Mouse (Mus musculus): ENCODE data around the gene Nav2. TPM values are rescaled to one million over a fixed set of nuclear protein-coding genes. Genes with fewer than 3 reads are reported as not detected.

Gene Nav2
- polyA plus RNA-seq, 1 experiment: 21.9 TPM

DNA sequence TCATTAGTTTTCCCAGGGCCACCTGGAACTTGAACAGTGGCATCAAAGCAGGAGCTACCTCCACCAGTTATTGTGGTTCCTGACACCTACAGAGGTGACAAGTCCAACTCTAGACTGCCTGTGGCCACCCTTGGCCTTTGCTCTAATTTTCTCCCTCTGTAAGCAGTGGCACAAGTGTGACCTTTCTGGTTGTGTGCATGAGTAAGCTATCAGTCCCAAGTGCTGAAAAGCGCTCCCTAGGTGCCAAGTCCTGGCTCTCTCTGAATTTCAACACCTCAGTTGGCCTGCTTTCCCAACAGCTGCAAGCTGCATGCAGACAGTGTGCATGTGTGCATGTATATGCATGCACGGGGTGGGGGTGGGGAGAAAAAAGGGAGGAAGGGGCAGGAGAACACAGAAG, 324.5 kb downstream of the Nav2 start:
- H3ac ChIP-seq (ENCODE audit: control insufficient read depth, insufficient read length): no peak overlapping the region
- H3K27me3 ChIP-seq (ENCODE audit: control insufficient read depth, insufficient read depth, insufficient read length): no peaks in the 10 kb centered on the region
- H3K4me2 ChIP-seq (ENCODE audit: low read depth): no peak overlapping the region
- no peak overlapping the region for H3K4me3 ChIP-seq
- TF ChIP-seq POLR2A (IDR thresholded peaks at IDR 0.05; ENCODE audit: insufficient read length, low read depth) (no peak), E2F4 (IDR thresholded peaks at IDR 0.05; ENCODE audit: insufficient read depth) (no peak), TCF3 (IDR thresholded peaks at IDR 0.05; ENCODE audit: insufficient read length, low read depth) (no peak), USF1 (IDR thresholded peaks at IDR 0.05; ENCODE audit: low read depth) (no peak), REST (IDR thresholded peaks at IDR 0.05; ENCODE audit: insufficient read depth, insufficient read length) (no peak), TCF12 (IDR thresholded peaks at IDR 0.05; ENCODE audit: insufficient read depth, poor library complexity, severe bottlenecking) (no peak), SRF (IDR thresholded peaks at IDR 0.05; ENCODE audit: control insufficient read depth, insufficient read length, low read depth) (no peak), POLR2AphosphoS2 (IDR thresholded peaks at IDR 0.05; ENCODE audit: insufficient read length, low read depth) (no peak), MYOD1 (IDR thresholded peaks at IDR 0.05; ENCODE audit: control insufficient read depth in 1 of 3, insufficient read length in 2 of 3, low read depth in 2 of 3) (no peak), MYOG (IDR thresholded peaks at IDR 0.05; ENCODE audit: control insufficient read depth in 1 of 3, insufficient read depth in 1 of 3, insufficient read length in 2 of 3, low read depth in 2 of 3) (no peak), CEBPB (IDR thresholded peaks at IDR 0.05; ENCODE audit: insufficient read depth, poor library complexity, severe bottlenecking) (no peak), MAX (IDR thresholded peaks at IDR 0.05; ENCODE audit: low read depth) (no peak)
- no peaks in the 10 kb centered on the region for H3K79me2 ChIP-seq (ENCODE audit: control insufficient read depth, insufficient read depth)
- H3K36me3 ChIP-seq (ENCODE audit: control insufficient read depth, insufficient read depth): no peaks in the 10 kb centered on the region

DNA sequence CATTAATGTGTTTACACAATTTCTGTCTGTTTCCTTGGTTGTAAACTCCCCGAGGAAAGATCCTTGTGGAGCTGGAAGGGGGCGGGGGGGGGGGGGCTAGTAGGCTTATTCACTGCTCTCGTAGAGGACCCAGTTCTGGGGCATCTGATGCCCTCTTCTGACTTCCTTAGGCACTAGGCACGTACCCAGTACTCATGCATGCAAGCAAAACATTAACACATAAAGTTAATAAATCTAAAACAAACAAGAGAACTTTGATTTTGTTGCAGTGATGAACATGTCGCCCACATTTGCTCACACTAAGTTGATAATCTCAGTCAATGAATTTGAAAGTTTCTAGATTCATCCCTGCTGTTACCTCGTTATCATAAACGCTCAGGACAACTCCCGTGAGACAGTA, 325.8 kb downstream of the Nav2 start:
- Histone ChIP-seq H3K79me2 (ENCODE audit: control insufficient read depth, insufficient read depth) (no peaks in the 10 kb centered on the region), H3K4me3 (no peak overlapping the region), H3K27me3 (ENCODE audit: control insufficient read depth, insufficient read depth, insufficient read length) (no peaks in the 10 kb centered on the region), H3ac (ENCODE audit: control insufficient read depth, insufficient read length) (no peak overlapping the region), H3K36me3 (ENCODE audit: control insufficient read depth, insufficient read depth) (no peaks in the 10 kb centered on the region), H3K4me2 (ENCODE audit: low read depth) (no peak overlapping the region)
- TF ChIP-seq USF1 (IDR thresholded peaks at IDR 0.05; ENCODE audit: low read depth): no peak
- no peak for TF ChIP-seq TCF12 (IDR thresholded peaks at IDR 0.05; ENCODE audit: insufficient read depth, poor library complexity, severe bottlenecking)
- TF ChIP-seq TCF3 (IDR thresholded peaks at IDR 0.05; ENCODE audit: insufficient read length, low read depth): no peak
- TF ChIP-seq POLR2A (IDR thresholded peaks at IDR 0.05; ENCODE audit: insufficient read length, low read depth): no peak
- no peak for TF ChIP-seq POLR2AphosphoS2 (IDR thresholded peaks at IDR 0.05; ENCODE audit: insufficient read length, low read depth)
- TF ChIP-seq MAX (IDR thresholded peaks at IDR 0.05; ENCODE audit: low read depth): no peak
- no peak for TF ChIP-seq E2F4 (IDR thresholded peaks at IDR 0.05; ENCODE audit: insufficient read depth)
- TF ChIP-seq MYOD1 (IDR thresholded peaks at IDR 0.05; ENCODE audit: control insufficient read depth in 1 of 3, insufficient read length in 2 of 3, low read depth in 2 of 3): no peak
- TF ChIP-seq MYOG (IDR thresholded peaks at IDR 0.05; ENCODE audit: control insufficient read depth in 1 of 3, insufficient read depth in 1 of 3, insufficient read length in 2 of 3, low read depth in 2 of 3): no peak
- no peak for TF ChIP-seq CEBPB (IDR thresholded peaks at IDR 0.05; ENCODE audit: insufficient read depth, poor library complexity, severe bottlenecking)
- no peak for TF ChIP-seq SRF (IDR thresholded peaks at IDR 0.05; ENCODE audit: control insufficient read depth, insufficient read length, low read depth)
- TF ChIP-seq REST (IDR thresholded peaks at IDR 0.05; ENCODE audit: insufficient read depth, insufficient read length): no peak

DNA sequence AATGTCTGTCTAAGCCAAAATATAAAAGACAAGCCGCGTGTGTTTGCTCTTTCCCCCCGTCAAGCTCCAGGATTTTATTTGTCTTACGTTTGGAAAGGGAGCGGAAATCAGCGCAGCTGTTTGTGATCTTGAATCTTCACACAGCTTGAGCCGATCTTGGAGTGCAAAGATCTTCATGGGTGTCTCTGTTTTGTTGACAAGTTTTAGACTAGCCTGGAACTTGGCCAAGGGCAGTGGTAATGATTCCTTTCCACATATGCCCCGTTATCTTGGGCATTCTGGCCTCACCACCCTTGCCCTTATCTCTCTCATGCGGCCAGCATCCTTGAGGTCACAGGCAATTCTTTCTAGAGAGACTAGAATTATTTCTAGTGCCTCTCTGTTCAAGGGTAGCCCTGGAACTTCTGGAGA, 326.8 kb downstream of the Nav2 start:
- no peak overlapping the region for H3ac ChIP-seq (ENCODE audit: control insufficient read depth, insufficient read length)
- H3K36me3 ChIP-seq (ENCODE audit: control insufficient read depth, insufficient read depth): no peaks in the 10 kb centered on the region
- H3K4me2 ChIP-seq (ENCODE audit: low read depth): no peak overlapping the region
- H3K4me3 ChIP-seq: no peak overlapping the region
- TF ChIP-seq USF1 (IDR thresholded peaks at IDR 0.05; ENCODE audit: low read depth) (no peak), MYOG (IDR thresholded peaks at IDR 0.05; ENCODE audit: control insufficient read depth in 1 of 3, insufficient read depth in 1 of 3, insufficient read length in 2 of 3, low read depth in 2 of 3) (no peak), POLR2A (IDR thresholded peaks at IDR 0.05; ENCODE audit: insufficient read length, low read depth) (no peak), TCF12 (IDR thresholded peaks at IDR 0.05; ENCODE audit: insufficient read depth, poor library complexity, severe bottlenecking) (no peak), TCF3 (IDR thresholded peaks at IDR 0.05; ENCODE audit: insufficient read length, low read depth) (no peak), MAX (IDR thresholded peaks at IDR 0.05; ENCODE audit: low read depth) (no peak), MYOD1 (IDR thresholded peaks at IDR 0.05; ENCODE audit: control insufficient read depth in 1 of 3, insufficient read length in 2 of 3, low read depth in 2 of 3) (no peak)
- no peaks in the 10 kb centered on the region for H3K27me3 ChIP-seq (ENCODE audit: control insufficient read depth, insufficient read depth, insufficient read length)
- no peaks in the 10 kb centered on the region for H3K79me2 ChIP-seq (ENCODE audit: control insufficient read depth, insufficient read depth)

DNA sequence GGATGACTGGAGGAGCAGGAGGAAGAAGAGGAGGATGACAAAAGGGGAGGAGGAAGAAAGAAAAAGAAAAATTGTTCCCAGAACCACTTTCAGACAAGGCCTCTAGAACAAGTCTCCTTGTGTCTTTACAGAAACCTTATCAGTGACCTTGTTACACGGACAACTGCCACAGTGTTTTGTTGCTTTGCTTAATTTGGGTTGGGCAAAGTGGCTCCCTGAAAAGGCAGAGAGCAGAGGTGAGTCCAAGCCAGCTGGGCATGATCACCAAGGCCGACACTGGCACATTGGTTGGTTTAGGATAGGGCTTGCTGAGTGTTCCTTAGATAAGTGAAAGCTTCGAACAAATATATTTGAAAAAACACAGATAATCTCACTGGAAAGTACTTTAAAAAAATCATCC, 327.3 kb downstream of the Nav2 start:
- H3ac ChIP-seq (ENCODE audit: control insufficient read depth, insufficient read length): no peak overlapping the region
- H3K79me2 ChIP-seq (ENCODE audit: control insufficient read depth, insufficient read depth): no peaks in the 10 kb centered on the region
- TF ChIP-seq POLR2AphosphoS2 (IDR thresholded peaks at IDR 0.05; ENCODE audit: insufficient read length, low read depth): no peak
- no peak for TF ChIP-seq TCF12 (IDR thresholded peaks at IDR 0.05; ENCODE audit: insufficient read depth, poor library complexity, severe bottlenecking)
- no peak for TF ChIP-seq TCF3 (IDR thresholded peaks at IDR 0.05; ENCODE audit: insufficient read length, low read depth)
- no peak for TF ChIP-seq MAX (IDR thresholded peaks at IDR 0.05; ENCODE audit: low read depth)
- TF ChIP-seq REST (IDR thresholded peaks at IDR 0.05; ENCODE audit: insufficient read depth, insufficient read length): no peak
- no peak for TF ChIP-seq SRF (IDR thresholded peaks at IDR 0.05; ENCODE audit: control insufficient read depth, insufficient read length, low read depth)
- TF ChIP-seq MYOG (IDR thresholded peaks at IDR 0.05; ENCODE audit: control insufficient read depth in 1 of 3, insufficient read depth in 1 of 3, insufficient read length in 2 of 3, low read depth in 2 of 3): no peak
- no peak for TF ChIP-seq POLR2A (IDR thresholded peaks at IDR 0.05; ENCODE audit: insufficient read length, low read depth)
- no peak for TF ChIP-seq USF1 (IDR thresholded peaks at IDR 0.05; ENCODE audit: low read depth)
- no peak for TF ChIP-seq E2F4 (IDR thresholded peaks at IDR 0.05; ENCODE audit: insufficient read depth)
- no peak for TF ChIP-seq CEBPB (IDR thresholded peaks at IDR 0.05; ENCODE audit: insufficient read depth, poor library complexity, severe bottlenecking)
- TF ChIP-seq MYOD1 (IDR thresholded peaks at IDR 0.05; ENCODE audit: control insufficient read depth in 1 of 3, insufficient read length in 2 of 3, low read depth in 2 of 3): no peak
- H3K4me3 ChIP-seq: no peak overlapping the region
- no peak overlapping the region for H3K4me2 ChIP-seq (ENCODE audit: low read depth)
- H3K36me3 ChIP-seq (ENCODE audit: control insufficient read depth, insufficient read depth): no peaks in the 10 kb centered on the region
- no peaks in the 10 kb centered on the region for H3K27me3 ChIP-seq (ENCODE audit: control insufficient read depth, insufficient read depth, insufficient read length)
